Mouse (Mus musculus): ENCODE results near the gene Per1. TPM values are rescaled to one million over a fixed set of nuclear protein-coding genes. Genes with fewer than 3 reads are reported as not detected.
"Not testable (repeated sequence)": the region's sequence is repeated elsewhere in the genome, so short reads cannot be mapped to it uniquely, and the experiment has no call there.

Gene Per1
- polyA plus RNA-seq, 1 experiment = 25.0 TPM

DNA sequence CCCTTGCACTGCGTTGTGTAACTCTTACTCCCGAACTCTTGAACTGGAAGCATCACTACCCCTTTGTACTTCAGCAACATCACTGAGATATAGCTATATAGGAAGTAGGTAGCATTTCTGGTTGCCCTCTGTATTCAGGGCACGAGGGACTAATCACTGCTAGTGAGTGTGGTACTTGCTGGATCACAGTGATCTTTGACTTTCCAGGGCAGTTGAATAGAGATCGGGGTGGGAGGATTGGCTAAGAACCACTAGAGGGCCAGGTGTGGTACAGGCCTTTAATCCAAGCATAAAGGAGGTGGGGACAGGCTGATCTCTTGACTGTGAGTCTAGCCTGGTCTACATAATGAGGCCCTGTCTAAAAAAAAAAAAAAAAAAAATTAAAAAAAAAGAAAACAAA, 2.1 kb upstream of the Per1 start:
- Histone ChIP-seq H3K4me1 (ENCODE audit: control insufficient read depth, insufficient read depth, low read length) (no peaks in the 10 kb centered on the region), H3K4me3 (ENCODE audit: low read depth, low read length) (no peak overlapping the region), H3K27me3 (ENCODE audit: control insufficient read depth, insufficient read depth, low read length, poor library complexity, severe bottlenecking) (no peaks in the 10 kb centered on the region), H3K36me3 (ENCODE audit: control insufficient read depth, insufficient read depth, low read length, poor library complexity, severe bottlenecking) (peaks cover 13% of the 10 kb centered on the region), H3K27ac (ENCODE audit: insufficient read depth, low read length) (peak overlapping the region; percentile 52), H3K9me3 (replicated peaks; ENCODE audit: control insufficient read depth, insufficient read depth, low read length, poor library complexity, severe bottlenecking) (no peaks in the 10 kb centered on the region), H3K9ac (ENCODE audit: low read depth, poor library complexity, severe bottlenecking) (no peak overlapping the region)
- TF ChIP-seq POLR2A (IDR thresholded peaks at IDR 0.05; ENCODE audit: insufficient read depth, low read length) (no peak), EP300 (IDR thresholded peaks at IDR 0.05; ENCODE audit: insufficient read depth, low read depth, low read length) (no peak), CTCF (IDR thresholded peaks at IDR 0.05; ENCODE audit: low read depth, low read length) (no peak)

DNA sequence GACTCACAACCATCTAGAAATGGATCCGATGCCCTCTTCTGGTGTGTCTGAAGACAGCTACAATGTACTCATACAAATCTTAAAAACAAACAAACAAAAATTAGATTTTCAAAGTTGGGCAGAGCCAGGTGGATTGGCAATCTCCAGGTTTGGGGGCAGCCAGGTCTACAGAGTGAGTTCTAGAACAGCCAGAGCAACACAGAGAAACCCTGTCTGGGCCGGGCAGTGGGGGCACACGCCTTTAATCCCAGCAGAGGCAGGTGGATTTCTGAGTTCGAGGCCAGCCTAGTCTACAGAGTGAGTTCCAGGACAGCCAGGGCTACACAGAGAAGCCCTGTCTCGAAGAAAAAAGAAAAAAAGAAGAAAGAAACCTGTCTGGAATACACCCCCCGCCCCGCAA, 1.2 kb upstream of the Per1 start:
- not testable (repeated sequence) for H3K27ac ChIP-seq (ENCODE audit: insufficient read depth, low read length); H3K4me1 ChIP-seq (ENCODE audit: control insufficient read depth, insufficient read depth, low read length); H3K9ac ChIP-seq (ENCODE audit: low read depth, poor library complexity, severe bottlenecking); H3K9me3 ChIP-seq (replicated peaks; ENCODE audit: control insufficient read depth, insufficient read depth, low read length, poor library complexity, severe bottlenecking); H3K27me3 ChIP-seq (ENCODE audit: control insufficient read depth, insufficient read depth, low read length, poor library complexity, severe bottlenecking); H3K4me3 ChIP-seq (ENCODE audit: low read depth, low read length)
- H3K36me3 ChIP-seq (ENCODE audit: control insufficient read depth, insufficient read depth, low read length, poor library complexity, severe bottlenecking) = peaks cover 13% of the 10 kb centered on the region

DNA sequence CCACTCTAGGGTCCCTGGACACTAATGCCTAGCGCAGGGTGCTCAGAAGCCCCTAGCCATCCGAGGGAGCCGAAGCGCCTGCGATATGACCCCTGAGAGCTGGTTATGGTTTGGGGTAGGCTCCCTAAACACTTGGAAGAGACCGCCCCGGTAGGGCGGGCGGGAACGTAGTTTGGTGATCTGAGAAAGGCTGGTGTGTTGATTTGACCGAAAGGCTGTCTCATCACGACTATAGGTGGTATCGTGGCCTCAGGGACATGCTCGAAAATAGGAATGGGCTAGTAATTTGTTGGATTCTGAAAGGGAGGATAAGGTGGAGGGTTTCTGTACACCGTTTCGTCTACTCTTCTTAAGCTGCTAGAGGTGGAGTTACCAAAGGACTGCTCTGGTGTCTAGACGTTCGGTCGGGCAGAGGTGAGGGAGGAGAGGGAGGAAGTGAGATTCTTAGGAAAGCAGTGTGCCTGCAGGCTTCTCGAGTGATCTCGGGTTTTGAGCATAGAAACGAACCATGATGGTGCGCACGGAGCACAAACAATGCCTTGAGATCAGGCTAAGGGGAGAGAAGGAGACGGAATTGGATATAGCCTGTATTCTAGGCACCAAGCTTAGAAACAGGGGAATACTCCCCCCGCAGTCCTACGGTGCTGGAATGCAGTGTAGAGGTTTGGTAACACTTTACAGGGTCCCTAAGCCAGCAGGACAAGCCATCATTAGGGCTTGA, 654 bp downstream of the Per1 start:
- Histone ChIP-seq H3K4me3 (ENCODE audit: low read depth, low read length) (peak overlapping the region; percentile 96), H3K36me3 (ENCODE audit: control insufficient read depth, insufficient read depth, low read length, poor library complexity, severe bottlenecking) (peaks cover 5% of the 10 kb centered on the region; the same call in 1 of the 2 replicates), H3K27ac (ENCODE audit: insufficient read depth, low read length) (no peak overlapping the region), H3K27me3 (ENCODE audit: control insufficient read depth, insufficient read depth, low read length, poor library complexity, severe bottlenecking) (no peaks in the 10 kb centered on the region), H3K9ac (ENCODE audit: low read depth, poor library complexity, severe bottlenecking) (peak overlapping the region; percentile 57), H3K4me1 (ENCODE audit: control insufficient read depth, insufficient read depth, low read length) (no peaks in the 10 kb centered on the region), H3K9me3 (replicated peaks; ENCODE audit: control insufficient read depth, insufficient read depth, low read length, poor library complexity, severe bottlenecking) (no peaks in the 10 kb centered on the region)
- TF ChIP-seq EP300 (IDR thresholded peaks at IDR 0.05; ENCODE audit: insufficient read depth, low read depth, low read length) = no peak
- no peak for TF ChIP-seq CTCF (IDR thresholded peaks at IDR 0.05; ENCODE audit: low read depth, low read length)
- no peak for TF ChIP-seq POLR2A (IDR thresholded peaks at IDR 0.05; ENCODE audit: insufficient read depth, low read length)

DNA sequence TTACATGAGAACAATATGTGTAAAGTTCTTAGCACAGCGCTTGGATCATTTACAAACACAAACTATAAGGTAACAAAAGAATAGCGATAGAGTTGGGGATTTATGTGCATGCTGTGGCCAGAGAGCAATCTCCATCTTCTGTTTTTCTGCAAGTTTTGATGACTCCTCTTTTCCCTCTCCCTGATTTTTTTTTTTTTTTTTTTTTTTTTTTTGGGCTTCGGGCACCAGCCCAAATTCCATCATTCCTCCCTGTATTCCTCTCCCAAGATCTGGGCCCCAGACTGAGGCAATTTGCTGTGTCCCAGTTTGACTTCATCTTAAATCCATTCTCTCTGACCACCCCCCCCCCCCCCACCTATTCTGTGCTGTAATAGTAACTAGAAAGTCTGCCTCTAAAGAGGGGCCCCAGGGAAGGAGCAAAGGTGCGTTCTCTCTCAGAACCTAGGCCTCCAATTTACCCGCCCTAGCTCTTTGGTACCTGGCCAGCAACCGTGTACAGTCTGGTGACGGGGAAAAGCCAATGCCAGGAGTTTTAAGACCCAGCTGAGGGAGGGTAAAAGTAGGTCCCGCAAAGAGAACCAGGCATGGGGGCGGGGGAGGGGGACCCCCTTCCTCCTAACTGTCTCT, 1.5 kb downstream of the Per1 start:
- H3K4me1 ChIP-seq (ENCODE audit: control insufficient read depth, insufficient read depth, low read length) = no peaks in the 10 kb centered on the region

DNA sequence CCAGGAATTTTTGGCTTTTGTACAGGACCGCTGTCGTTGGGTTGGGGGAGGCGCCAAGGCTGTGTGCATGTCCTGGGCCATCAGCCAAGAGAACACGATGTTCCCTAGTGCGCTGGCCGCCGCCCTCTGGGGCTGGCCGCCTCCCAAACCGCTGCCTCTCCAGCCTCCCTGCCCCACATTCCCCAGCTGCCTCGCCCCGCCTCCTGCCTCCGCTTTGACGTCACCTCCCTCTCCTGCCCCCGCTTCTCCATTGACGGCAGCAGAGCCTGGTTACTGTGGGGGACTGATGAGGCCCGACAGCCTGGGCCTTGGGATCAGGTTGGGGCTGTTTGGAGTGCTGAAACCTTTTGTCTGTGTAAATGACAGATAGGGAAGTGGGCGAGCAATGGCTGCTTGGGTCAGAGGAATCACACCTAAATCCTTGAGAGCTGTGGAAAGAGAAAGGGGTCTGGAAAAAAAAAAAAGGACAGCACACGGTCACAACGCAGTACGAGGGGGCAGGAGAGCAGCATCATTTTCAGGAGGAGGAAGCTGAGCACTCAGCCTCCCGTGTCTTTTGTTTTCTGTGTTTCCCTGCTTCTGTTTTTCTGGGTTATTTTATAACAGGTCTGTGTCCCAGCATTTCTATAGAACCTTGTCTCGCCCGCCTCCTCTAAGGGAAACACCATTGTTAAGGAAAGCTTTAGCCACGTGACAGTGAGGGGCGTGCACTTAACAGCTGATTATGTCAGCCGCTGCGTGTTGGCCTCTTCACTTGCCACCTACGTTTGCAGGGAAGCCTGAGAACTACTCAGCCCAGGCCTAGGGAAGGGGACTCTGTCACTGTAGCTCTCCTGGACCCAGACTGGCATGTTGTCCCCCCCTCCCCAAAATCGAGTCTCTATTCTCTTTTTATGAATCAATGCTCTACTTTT, 2.2 kb downstream of the Per1 start:
- Histone ChIP-seq H3K36me3 (ENCODE audit: control insufficient read depth, insufficient read depth, low read length, poor library complexity, severe bottlenecking) (peaks cover 15% of the 10 kb centered on the region), H3K4me1 (ENCODE audit: control insufficient read depth, insufficient read depth, low read length) (no peaks in the 10 kb centered on the region), H3K4me3 (ENCODE audit: low read depth, low read length) (peak overlapping the region; percentile 54), H3K27me3 (ENCODE audit: control insufficient read depth, insufficient read depth, low read length, poor library complexity, severe bottlenecking) (no peaks in the 10 kb centered on the region), H3K9ac (ENCODE audit: low read depth, poor library complexity, severe bottlenecking) (peak overlapping the region; percentile 59), H3K27ac (ENCODE audit: insufficient read depth, low read length) (no peak overlapping the region), H3K9me3 (replicated peaks; ENCODE audit: control insufficient read depth, insufficient read depth, low read length, poor library complexity, severe bottlenecking) (no peaks in the 10 kb centered on the region)
- no peak for TF ChIP-seq CTCF (IDR thresholded peaks at IDR 0.05; ENCODE audit: low read depth, low read length)
- TF ChIP-seq EP300 (IDR thresholded peaks at IDR 0.05; ENCODE audit: insufficient read depth, low read depth, low read length) = 0 out of 2 replicates have a peak, but pooled peaks have one; percentile 16

More for the DNA sequence above, 1.5 kb downstream of the Per1 start:
- TF ChIP-seq EP300 (IDR thresholded peaks at IDR 0.05; ENCODE audit: insufficient read depth, low read depth, low read length) (no peak), CTCF (IDR thresholded peaks at IDR 0.05; ENCODE audit: low read depth, low read length) (no peak), POLR2A (IDR thresholded peaks at IDR 0.05; ENCODE audit: insufficient read depth, low read length) (no peak)
- Histone ChIP-seq H3K9ac (ENCODE audit: low read depth, poor library complexity, severe bottlenecking) (peak overlapping the region; percentile 59), H3K9me3 (replicated peaks; ENCODE audit: control insufficient read depth, insufficient read depth, low read length, poor library complexity, severe bottlenecking) (no peaks in the 10 kb centered on the region), H3K27ac (ENCODE audit: insufficient read depth, low read length) (no peak overlapping the region), H3K27me3 (ENCODE audit: control insufficient read depth, insufficient read depth, low read length, poor library complexity, severe bottlenecking) (no peaks in the 10 kb centered on the region), H3K36me3 (ENCODE audit: control insufficient read depth, insufficient read depth, low read length, poor library complexity, severe bottlenecking) (peaks cover 7% of the 10 kb centered on the region; the same call in 1 of the 2 replicates), H3K4me3 (ENCODE audit: low read depth, low read length) (peak overlapping the region; percentile 54)

Data from ES-Bruce4 (cell line).